ENCODE assay signal across 1 mouse cellular context in the genomic region with DNA sequence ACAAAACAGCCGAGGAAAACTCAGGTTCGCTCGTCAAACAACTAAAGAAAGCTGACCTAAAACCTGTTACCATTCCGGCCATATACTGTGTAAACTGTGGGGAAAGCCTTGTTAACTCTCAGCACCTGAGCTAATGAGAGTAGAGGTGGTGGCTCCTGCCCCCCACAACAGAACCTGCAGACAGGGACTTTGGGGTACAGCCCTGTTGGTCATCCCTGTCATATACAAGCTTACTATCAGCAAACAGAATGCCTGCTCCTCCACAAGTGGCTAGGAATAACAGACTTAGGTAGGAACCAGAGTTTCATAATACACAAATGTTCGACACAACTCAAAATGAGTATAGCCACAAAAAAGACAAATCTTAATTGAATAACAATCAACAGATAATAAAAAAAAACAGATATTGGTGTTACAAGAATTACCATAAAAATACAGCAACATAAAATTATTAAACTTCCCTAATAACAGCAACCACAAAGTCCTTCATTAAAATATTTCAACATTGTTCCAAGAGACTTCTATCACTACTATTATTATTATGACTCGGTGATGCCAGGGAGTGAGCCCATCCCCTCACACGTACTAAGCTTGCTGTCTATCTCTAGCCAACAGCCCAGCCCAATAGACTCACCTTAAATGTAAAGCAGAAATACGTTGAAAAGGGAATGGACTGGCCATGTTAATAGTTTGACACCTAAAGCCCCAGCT.
TF ChIP-seq lines count a peak whose summit lies in the region.

No protein-coding gene starts in this region.

TF ChIP-seq in MEL, 35 proteins besides CTCF, POLR2A, EP300 and RAD21:
- TF ChIP-seq GATA1 (IDR thresholded peaks at IDR 0.05; ENCODE audit: low read depth, low read length) (no peak), MYB (IDR thresholded peaks at IDR 0.05; ENCODE audit: low read depth, low read length) (no peak), ZC3H11A (IDR thresholded peaks at IDR 0.05; ENCODE audit: low read depth, low read length) (no peak), MYC (IDR thresholded peaks at IDR 0.05; ENCODE audit: low read depth, low read length) (no peak), ETS1 (IDR thresholded peaks at IDR 0.05; ENCODE audit: low read depth, low read length) (no peak), ZMIZ1 (IDR thresholded peaks at IDR 0.05; ENCODE audit: low read depth, low read length) (no peak), KAT2A (conservative IDR thresholded peaks at IDR 0.05; ENCODE audit: low read depth, low read length) (no peak), SMC3 (IDR thresholded peaks at IDR 0.05; ENCODE audit: low read depth, low read length) (no peak)
TF ChIP-seq in MEL: peak in this region for 0.
